Mouse (Mus musculus) mature B cell (primary cell): ENCODE results near the gene Ctnnd2.

ENCODE experiments used
- in situ Hi-C: fragments of 300-500 bp; cut with MboI; formaldehyde crosslinking; loops from 2 replicates; pipeline ENCODE4 v1.14.3; 2019

Gene Ctnnd2

DNA sequence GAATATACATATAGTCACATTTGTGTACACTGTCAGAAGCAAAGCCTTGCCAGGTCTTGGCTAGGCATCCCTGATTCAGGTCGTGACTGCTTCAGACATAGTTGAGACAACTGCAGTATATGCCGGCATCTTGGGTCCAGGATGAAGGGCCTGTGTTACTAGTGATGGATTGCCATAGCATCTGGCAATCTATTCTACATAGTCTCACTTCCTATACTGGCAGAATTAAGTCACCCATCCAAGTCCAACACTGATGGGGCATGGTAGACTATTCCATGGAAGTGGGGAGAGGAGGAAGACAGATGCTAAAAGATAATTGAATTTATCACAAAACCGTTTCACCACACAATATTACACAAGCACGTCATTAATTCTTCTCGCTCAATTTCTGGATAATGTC is 369.1 kb downstream of the Ctnnd2 start:
- in situ Hi-C loops: no loop called here

DNA sequence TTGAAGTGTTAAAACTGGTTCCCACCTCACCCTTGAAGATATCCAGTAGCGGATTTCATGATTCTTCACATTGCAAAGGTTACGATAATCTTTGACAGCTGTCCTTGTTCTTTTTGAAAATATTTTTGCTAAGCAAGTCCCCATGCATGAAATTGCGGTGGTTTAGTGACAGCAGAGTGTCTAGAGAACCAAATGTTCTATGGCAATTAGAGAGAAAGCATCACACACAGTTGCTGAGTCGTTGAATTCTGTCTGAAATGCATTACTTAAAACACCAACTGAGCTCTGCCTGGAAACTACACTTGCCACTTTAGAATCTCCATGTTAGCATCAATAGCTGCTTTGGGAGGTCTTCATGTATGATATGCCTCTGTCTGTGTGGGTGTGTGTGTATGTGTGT is 375.9 kb downstream of the Ctnnd2 start:
- in situ Hi-C loops: no loop called here

DNA sequence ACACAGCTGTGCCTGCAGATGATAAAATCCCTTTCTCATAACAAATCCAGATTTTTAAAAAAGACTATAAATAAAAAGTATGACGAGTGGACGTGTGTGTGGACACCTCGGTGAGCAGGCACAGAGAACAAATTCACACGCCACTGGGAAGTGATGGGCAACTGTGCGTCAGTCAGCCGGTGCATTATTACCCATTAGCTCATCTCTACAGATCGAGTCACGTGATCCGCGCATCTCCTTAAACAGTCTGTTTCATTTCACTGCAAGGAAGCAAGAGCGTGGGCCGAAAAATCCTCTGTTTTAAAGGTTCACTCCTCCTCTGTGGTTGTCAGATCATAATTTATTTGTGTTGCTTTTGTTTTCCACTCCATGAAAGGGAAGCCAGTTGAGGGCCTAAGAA is 378.6 kb downstream of the Ctnnd2 start:
- in situ Hi-C loops: no loop called here

DNA sequence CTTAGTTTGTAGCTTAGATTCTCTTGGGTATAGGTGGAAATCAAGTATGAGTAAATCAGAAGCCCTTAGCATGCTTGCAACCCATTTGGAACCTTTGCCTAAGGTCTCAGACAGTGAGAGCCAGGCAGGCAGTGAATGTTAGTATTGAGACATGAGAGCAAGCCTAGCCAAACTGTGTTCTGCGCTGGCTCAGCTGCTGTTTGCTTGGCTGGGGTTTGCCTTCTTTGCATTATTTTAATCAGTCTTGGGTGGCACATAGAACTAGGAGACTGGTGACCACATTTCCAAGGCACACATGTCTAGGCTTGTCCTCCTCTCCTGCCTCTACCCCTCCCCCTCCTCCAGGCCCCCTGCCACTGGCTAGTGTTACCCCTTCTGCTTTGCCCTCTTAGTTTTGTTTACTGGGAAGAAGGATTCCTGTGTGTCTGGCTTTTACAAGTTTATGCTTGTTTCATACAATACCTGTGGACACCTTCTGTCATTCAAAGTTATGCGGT is 381.6 kb downstream of the Ctnnd2 start:
- in situ Hi-C loops: no loop called here

DNA sequence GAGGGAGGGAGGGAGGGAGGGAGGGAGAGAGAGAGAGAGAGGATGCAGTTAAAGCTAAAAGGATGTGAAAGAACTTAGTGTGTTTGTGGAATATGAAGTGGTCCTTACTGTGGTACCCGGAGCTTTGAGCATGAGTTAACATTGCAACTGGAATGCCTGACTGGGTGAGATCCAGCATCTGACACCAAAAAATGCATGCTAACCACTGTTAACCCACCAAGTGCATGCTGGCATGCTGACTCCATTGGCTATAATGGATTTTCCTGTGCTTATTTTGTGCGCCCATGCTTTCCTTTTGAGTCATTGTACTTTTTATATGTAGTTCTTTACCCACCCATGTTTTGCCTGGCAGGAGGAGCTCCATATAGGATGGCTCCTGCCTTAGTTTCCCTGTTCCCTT is 383.4 kb downstream of the Ctnnd2 start:
- in situ Hi-C loops: no loop called here

DNA sequence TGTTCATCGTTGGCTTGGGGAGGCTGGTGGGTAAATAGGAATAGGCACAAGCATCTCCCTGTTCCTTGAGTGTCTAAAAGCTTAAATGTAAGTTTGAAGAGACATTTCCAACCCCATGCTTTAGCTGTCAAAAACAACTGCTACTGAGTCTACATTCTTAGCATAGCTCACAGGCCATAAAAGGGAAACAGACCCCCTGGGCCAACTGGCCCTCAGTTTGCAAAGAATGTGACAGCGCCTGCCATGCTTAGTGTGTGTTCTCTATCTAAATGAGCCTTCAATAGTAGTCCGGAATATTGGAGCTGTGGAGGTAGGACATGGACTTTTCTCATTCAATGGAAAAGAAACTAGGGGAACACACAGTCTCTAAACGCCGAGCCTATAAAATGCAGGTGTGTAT is 390.0 kb downstream of the Ctnnd2 start:
- in situ Hi-C loops: no loop called here

DNA sequence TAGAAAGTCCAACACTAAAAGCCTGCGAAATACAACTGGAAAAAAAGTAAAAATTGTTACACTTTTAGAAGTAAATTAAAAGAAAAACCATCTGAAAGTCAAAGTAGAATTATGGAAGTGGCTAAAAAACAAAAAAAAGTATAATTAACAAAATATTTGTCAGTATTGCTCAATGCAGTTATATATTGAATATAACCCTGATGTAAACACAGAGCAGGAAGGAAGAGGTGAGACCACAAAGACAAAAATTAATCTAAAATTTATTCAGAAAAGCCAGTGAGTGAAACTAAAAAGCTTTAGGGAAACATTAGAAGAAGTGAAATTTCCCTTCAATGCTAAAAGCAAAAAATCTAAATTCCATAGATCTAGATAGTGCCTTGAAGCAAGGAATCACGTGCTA is 392.2 kb downstream of the Ctnnd2 start:
- in situ Hi-C loops: no loop called here

DNA sequence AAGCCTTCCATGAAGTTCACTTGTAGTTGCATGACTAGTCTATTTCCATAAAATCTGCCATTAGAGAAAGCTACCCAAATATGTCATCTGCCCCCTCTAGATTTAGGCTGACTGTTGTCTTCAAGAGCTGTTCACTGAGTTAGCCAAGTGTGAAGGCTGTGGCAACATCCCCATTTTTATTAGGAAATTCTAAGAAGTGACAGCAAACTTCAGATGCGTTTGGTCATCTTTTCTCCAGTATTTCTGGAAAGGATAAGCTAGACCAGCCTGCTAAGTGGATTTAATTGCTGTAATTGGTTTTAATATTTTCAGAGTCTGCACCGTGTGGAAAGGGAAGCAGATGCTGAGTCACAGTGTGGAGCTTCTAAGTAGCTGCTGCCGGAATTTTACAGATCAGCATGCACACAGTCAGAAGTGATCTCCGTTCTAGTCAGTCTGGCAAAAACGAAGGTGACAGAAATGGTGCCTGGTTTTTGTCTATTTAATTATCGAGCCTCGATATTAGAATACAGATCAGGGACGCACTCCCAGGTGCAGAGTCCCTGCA is 397.9 kb downstream of the Ctnnd2 start:
- in situ Hi-C loops: no loop called here

DNA sequence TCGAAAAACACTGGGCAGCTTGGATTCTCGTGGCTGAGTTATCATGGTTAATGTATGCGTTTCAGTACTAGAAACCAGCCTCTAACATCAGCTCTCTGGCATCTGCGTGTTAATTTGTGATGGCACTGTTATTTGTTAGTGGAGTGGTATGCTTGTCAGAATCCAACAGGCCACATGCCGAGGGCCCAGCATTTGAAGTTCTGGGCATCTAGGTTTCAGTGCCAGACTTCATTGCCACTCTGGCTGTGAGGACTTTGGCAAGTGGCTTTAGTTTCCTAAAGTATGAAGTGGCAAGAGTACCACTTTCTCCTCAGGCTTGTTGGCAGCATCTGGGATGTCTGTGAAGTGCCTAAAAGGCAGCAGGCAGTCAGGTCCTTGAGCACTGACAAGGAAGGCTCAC is 415.1 kb downstream of the Ctnnd2 start:
- in situ Hi-C loops: no loop called here

DNA sequence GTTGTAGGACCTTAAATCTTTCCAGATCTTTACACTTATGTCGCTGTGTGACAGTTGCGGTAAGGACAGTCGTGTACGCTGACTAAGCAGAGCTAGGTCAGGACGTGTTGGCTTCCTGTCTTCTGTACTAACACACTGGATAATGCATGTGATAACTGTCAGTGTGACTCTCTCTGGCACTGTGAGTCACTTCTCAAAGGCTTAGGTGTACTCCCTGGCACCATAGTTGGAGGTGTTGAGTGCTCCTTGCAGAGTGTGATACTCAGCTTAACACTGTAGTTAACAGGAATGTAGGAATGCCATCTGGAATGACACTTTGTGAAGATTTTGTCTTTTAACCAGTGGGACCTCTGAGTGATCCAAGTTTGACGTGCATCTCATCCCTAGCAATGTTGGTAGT is 418.5 kb downstream of the Ctnnd2 start:
- in situ Hi-C loops: no loop called here

DNA sequence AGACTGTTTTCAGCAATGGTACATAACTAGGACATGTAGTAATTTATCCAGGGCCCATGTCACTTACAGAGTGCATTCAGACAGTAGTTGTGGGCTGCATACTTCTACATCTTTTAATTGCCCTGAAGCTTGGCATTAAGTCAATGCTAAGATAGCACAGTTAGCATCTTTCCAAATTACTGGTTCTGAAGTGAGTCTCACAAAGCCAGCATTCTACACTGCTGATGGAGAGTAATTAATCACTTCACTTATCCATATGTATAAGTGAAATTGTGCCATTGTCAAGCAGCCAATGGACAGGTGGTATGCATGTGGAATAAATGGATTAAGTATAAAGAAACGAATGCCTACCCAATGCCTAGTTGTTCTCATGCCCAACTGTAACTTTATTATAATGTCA is 423.1 kb downstream of the Ctnnd2 start:
- in situ Hi-C loops: no loop called here

DNA sequence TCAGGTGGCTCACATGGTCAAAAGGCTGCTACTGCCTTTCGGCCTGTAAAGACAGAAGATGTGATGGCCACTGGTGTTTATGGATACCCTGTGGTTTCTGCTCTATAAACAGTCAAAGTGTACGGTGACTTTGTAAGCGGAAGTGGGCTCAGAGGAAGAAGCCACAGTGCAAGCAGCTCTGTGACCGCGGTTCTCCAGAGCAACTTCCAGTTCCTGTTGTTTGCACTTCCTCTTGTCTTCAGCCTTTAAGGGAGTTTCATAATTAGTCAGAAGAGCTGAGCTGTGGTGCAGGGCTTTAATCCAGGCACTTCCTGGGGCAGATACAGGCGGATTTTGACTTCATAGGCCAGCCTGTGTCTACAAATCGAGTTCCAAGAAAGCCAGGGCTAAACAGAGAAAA is 438.2 kb downstream of the Ctnnd2 start:
- in situ Hi-C loops: no loop called here

DNA sequence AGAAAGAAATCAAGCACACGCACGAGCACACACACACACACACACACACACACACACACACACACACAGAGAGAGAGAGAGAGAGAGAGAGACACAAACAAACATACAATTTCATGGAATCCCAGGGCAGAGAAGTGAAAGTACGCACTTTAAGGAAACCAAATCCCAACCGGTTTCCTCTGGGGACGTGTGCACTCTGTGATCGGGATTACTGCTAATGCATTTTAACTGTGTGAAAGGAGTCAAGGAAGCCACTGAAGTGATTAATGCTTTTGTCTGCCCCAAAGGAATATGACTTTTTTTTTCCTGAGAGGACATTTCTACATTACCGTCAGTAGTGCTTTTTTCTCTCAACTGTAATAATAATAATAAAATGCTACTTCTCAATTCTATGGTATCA is 443.1 kb downstream of the Ctnnd2 start:
- in situ Hi-C loops: no loop called here

DNA sequence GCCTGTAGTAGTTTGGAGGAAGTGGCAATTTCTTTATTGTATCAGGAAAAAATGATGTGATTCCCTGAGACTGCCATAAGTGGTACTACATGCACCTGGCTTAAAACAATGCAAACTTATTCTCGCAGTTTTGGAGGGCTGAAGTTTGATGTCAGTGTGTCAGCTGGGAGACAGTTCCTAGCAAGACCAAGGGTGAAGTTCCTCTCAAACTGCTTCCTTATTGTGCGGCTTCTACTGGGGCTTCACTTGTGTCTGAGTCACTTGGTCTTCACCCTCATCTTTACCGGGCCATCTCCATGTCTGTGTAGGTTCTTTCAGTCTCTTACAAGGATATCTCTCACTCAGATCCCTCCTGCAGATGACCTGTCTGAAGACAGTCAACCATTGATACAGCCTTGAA is 444.5 kb downstream of the Ctnnd2 start:
- in situ Hi-C loops: no loop called here

DNA sequence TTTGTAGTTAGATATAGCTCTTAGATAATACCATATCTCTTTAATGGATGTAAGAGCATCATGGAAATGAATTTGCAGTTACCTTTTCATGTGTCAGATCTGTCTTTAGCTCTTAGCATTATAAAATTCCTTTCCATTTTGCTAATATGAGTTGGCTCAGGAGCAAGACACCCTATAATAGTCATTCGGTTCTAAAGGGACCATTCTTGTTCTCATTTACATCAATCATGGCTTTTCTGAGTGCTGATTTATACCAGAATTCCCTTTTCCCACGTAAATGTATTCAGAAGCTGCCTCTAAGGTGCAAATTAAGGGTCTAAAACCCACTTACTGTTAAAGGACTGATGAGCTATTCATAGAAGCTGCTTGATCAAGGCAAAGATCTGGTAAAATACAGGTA is 445.5 kb downstream of the Ctnnd2 start:
- in situ Hi-C loops: no loop called here

DNA sequence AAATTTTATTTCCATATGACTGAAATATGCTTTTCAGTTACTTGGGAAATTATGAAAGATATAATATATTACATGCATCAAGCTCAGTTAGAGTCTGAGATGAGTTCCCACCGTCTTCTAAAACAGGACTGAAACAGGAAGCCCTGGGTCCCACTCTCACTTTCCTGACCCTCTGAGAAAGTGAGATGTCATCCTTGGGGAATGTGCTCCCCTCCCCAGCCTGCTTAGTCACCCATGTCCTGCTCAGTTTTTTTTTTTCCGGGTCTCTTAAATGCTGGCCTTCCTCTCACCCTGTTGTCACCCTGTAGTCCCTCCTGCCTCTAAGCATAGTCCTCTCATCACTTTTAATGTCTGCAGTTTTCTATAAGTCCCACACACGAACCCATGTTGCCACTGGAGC is 456.1 kb downstream of the Ctnnd2 start:
- in situ Hi-C loops: no loop called here

DNA sequence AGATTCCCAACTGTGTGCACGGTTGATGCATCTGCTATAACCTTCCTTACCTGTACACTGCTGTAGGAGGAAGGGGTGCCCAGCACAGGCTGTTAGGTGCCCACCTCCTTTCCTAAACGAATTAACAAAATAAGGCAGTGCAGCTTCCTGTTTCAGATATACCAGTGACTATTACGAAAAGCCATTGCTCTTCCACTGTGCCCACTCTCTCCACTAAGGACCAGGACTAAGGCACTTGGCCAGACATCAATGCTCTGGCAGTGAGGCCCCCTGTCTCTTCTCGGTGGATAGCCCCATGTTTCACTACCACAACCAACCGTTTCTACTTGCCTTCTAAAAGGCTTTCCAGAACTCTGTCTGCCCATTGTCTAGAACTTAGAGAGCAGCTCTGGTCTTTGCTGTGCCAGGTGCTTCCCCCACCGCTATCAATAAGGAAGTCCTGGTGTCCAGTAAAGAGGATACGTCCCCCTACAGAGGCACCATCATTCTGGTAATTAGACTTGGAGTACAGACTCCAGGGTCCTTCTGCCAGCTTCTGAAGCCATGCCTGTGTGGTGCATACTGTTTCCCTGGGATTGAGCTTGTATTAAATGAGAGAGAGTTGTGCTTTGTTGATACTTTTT is 459.8 kb downstream of the Ctnnd2 start:
- in situ Hi-C loops: no loop called here

DNA sequence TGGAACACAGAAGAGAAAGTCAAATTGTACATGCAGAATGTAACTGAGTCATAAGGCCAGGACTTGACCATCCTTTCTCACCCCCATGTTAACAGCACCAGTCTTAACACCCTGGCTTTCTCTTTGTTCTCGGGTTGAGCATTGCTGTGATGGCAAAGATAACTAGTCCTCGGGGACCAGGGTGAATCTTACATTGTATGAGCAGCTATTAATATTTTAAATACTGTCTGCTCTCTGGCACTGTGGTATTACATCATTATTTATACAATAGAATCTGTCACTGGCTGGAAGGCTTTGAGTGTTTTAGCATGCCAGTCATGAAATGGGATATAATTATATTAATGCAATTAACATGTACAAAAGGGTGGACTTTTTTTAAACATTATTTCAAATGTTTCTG is 461.5 kb downstream of the Ctnnd2 start:
- in situ Hi-C loops: no loop called here

DNA sequence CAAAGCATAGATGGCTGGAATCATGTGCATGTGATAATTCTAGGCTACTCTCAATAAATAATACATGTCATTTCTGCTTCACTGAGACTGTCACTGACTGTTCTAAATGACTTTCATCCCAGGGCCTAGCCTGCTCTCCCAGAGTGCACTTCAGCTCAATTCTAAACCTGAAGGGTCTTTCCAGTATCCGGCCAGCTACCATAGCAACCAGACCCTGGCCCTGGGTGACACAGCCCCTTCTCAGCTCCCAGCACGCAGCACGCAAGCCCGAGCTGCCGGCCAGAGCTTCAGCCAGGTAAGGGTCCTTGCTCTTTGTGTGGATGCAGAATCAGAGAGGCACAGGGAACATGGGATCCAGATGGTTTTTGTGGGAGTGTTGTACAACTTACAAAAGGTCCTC is 462.1 kb downstream of the Ctnnd2 start:
- in situ Hi-C loops: no loop called here

DNA sequence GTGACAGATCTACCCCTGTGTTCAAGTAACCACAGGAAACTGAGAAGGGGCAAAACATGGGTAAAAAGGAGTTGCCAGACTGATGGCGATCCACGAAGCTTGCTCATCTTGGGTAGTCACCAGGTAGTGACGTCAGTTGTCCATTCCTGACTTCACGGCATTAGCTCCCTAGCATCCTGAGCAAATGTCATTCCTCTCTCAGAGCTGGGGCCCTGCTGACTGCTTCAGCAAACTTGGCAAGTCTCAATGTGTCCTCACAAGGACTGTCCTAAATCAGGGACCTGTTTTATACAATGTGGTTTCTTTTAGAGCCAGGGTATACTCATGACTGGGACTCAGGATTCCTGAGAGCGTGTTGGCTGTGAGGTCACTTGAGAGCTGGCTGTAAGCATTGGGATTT is 468.3 kb downstream of the Ctnnd2 start:
- in situ Hi-C loops: no loop called here

DNA sequence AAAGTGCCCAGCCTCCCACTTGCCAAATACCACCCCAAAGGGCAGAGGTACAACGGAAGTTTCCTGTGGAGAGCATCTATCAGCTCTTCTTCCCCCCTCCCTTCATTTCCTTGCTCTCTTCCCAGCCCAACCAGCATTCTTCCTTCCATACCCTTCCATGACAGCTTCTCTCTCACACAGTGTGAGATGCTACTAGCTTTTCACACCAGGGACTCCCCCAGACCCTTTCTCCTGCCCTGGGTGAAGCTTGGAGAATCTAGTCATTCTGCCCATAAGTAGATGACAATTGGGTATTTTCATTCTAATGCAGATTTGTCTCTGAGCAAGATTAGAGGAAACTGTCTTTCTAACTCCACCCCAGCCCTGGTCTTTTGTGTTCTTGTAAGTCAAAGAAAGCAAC is 473.3 kb downstream of the Ctnnd2 start:
- in situ Hi-C loops: no loop called here

DNA sequence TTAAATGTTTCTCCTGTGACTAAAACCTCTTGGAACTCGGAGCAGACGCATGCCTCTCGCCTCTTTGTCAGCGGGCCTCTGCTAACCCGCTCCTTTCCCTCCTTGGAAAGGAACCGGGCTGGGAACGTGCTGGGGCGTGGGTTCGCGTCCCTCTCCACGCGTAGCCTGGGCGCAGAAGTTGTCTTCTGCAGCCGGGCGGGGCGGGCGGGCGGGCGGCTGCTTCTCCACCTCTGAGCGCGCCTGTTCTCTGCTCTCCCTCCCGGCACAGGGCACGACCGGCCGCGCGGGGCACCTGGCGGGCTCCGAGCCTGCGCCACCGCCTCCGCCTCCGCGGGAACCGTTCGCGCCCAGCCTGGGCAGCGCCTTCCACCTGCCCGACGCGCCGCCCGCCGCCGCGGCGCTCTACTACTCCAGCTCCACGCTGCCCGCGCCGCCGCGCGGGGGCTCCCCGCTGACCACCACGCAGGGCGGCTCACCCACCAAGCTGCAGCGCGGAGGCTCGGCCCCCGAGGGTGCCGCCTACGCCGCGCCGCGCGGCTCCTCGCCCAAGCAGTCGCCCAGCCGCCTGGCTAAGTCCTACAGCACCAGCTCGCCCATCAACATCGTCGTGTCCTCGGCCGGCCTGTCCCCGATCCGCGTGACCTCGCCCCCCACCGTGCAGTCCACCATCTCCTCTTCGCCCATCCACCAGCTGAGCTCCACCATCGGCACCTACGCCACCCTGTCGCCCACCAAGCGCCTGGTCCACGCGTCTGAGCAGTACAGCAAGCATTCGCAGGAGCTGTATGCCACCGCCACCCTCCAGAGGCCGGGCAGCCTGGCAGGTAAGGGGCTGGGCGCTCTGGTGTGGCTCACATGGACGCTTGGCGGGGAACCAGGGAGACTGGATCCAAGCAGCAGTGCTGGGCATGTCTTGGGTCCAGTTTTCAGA is 474.4 kb downstream of the Ctnnd2 start:
- in situ Hi-C loops: no loop called here

DNA sequence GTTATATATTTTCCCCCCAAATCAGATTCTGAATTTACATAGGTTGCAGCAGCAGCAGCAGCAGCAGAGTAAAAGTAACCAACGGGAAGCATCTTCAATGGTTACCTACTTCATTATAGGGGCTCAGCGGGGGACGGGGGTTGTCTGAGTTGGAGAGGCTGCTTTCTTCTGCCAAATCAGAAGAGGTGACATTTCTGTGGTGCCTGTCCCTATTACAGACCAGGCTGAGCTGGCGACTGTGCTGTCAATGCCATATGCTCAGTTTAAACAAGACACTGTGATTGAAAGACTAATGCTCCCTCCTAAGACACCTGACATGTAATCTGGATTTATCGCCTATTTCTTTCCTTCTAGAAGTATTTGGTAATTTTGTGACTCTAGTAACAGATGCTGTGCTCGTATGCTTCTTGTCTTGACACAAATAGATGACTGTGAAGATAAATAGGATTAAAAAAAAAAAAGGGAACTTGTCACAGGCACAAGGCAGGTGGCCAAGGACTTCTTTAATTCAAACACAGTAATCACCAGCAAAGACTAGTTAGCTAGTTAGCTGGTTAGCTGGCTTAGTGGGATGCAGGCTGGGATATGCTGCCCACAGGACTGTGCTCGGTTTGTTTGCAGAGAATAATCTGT is 475.4 kb downstream of the Ctnnd2 start:
- in situ Hi-C loops: no loop called here
